Mouse (Mus musculus): ENCODE results near the gene Smg8. TPM values are rescaled to one million over a fixed set of nuclear protein-coding genes. Genes with fewer than 3 reads are reported as not detected.

Smg8 gene
- polyA plus RNA-seq (2016; fragmentation: Nextera tagmentation; extraction: Ambion mirVana): 26.2 and 26.9 TPM in 2 replicates

DNA sequence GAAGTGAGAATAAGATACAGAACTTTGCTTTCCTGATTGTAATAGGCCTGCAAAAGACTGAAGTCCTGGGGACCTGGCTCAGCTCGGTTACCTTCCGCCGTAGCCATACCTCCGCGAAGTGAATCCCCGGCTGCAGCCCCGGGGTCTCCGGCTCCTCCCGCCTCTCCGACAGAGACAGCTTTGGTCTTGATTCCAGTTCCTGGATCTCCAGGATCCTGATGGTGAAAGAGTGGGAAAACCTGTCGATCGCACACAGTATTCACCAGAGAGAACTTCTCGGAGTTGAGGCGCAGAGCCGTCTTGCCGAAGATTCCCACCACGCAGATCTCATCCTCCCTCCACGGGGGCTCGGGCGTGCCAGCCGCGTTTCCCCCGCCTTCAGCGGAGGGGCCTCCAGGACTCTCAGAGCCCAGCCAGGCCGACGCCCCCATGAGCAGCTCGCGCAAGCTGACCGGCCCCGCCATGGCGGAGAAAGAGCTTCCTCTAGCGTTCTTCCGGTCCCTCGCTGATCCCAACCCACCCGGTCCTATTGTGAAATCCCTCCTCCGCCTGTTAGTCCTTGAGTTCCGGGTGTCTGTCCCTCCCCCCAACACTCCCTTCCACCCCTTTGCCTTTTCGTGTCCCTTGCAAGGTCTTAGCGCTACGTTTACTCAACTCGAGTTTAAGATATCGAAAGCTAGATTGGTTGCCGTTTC lies at the start of gene Smg8:
Gene Smg8 (minus strand): TSS at position 485 of the 695 bp plus-strand sequence.
- Histone ChIP-seq H3K36me3 (peaks cover 58% of the 10 kb centered on the region), H3K4me3 (peak within 1 kb of the TSS; percentile 91), H3K27me3 (ENCODE audit: low read depth, poor library complexity, severe bottlenecking) (no peaks in the 10 kb centered on the region), H3K27ac (replicated peaks) (peak within 1 kb of the TSS; percentile 91), H3K4me1 (peaks cover 32% of the 10 kb centered on the region), H3K9me3 (replicated peaks) (no peaks in the 10 kb centered on the region)
- peak; percentile 82 for DNase-seq (ENCODE audit: low spot score)
- WGBS: 1% methylated on average over 43 of the region's 43 CpGs

DNA sequence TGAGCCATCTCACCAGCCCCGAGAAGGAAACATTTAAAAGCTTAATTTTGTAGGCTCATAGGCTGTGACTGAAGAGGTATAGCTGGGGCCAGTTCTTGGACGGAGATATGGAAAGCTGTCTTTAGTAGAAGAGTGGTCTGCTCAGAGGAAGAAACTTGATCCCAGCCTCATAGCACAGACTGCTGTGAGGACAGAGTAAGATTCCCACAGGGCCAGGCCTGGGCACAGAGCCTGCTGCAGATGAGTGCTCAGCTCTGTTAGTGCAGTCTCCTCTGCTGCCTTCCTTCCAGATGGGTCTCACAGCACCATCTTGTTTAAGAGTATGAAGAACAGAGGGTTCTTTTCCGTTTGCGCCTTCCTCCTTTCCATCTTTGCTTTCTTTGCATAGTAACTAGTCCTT lies 49.7 kb upstream of the Smg8 start:
- WGBS: 91% methylated on average over 4 of the region's 4 CpGs
- H3K27me3 ChIP-seq (ENCODE audit: low read depth, poor library complexity, severe bottlenecking): no peaks in the 10 kb centered on the region
- H3K4me3 ChIP-seq: no peak overlapping the region
- no peaks in the 10 kb centered on the region for H3K9me3 ChIP-seq (replicated peaks)
- DNase-seq (ENCODE audit: low spot score): no peak
- H3K4me1 ChIP-seq: no peaks in the 10 kb centered on the region
- H3K36me3 ChIP-seq: peaks cover 89% of the 10 kb centered on the region
- no peak overlapping the region for H3K27ac ChIP-seq (replicated peaks)

DNA sequence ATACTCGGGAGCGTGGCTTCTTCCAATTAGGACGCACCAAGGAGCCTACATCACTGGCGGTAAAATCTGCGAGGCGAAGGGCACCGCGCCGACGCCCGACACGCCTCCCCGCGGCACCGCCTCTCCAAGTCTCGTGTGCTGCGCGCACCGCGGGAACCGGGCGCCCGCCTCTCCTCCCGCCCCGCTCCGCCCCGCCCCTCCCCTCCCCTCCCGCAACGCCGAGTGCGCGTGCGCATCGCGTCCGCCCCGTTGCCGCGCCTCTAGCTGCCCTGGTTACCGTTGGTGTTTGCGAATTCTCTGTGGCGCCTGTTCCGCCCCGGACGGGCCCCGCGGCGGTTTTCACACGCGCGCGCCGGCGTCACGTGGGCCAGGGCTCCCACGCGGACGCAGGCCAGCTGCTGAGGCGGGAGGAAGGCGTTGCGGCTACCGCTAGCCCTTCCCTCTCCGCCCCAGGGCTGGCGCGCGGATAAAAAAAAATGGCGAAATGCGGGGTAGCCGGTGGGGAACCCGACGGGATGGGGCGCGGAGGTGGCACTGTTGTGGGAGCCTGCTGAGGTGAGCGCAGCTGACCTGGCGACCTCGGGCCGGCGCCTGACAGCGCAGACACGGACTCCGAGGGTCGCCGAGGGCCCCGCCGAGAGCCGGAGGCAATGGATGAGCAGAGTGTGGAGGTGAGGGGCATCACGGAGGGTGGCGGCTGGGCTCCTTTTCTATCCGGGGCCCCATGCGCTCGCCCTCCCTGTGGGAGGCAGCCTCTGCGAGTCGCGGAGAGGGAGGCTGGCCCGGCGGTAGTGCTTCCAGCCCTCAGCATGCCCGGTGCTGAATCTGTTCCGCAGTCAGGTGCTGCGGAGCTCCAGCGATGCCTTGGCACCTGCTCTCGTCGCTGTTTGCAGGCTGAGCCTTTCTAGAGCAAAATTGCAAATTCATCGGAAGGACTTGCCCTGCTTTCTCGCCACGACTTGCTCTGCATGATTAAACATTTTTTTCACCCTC lies 40.5 kb upstream of the Smg8 start, which contains the start of gene Trim37:
Gene Trim37 (plus strand): TSS at position 254 of the 993 bp plus-strand sequence.
- peak within 1 kb of the TSS; percentile 92 for H3K4me3 ChIP-seq
- peaks cover 26% of the 10 kb centered on the region for H3K4me1 ChIP-seq
- DNase-seq (ENCODE audit: low spot score): peak; percentile 93
- under 1% methylated on average over 105 of the region's 105 CpGs for WGBS
- H3K36me3 ChIP-seq: peaks cover 60% of the 10 kb centered on the region
- H3K9me3 ChIP-seq (replicated peaks): no peaks in the 10 kb centered on the region
- no peaks in the 10 kb centered on the region for H3K27me3 ChIP-seq (ENCODE audit: low read depth, poor library complexity, severe bottlenecking)
- H3K27ac ChIP-seq (replicated peaks): peak within 1 kb of the TSS; percentile 95

DNA sequence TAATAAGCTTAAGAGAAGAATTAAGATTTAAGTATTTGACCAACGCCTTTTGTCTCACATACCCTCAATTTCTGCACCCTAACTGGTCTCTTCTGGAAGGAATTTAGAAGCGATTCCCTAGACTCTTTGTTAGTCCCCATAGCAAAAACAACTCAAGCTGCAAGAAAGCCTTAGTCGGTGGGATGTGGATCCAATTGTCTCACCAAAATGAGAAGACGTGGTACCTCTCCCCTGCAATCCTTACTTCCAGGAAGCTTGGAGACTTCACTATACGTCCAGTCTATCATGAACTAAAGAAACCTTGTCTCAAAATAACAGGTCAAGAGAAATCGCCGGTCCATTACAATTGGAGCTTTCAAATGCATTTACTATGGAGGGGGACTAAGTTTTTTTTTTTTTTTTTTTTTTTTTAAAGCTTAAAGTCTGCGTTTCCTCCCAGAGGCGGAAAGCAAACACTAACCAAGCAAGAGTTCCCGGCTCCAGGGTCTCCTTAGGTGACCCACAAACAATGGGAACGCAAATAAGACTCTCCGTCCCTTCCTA lies 39.8 kb upstream of the Smg8 start:
- no peak for DNase-seq (ENCODE audit: low spot score)
- H3K36me3 ChIP-seq: peaks cover 60% of the 10 kb centered on the region
- H3K4me1 ChIP-seq: peaks cover 26% of the 10 kb centered on the region
- no peaks in the 10 kb centered on the region for H3K9me3 ChIP-seq (replicated peaks)
- H3K27me3 ChIP-seq (ENCODE audit: low read depth, poor library complexity, severe bottlenecking): no peaks in the 10 kb centered on the region
- H3K27ac ChIP-seq (replicated peaks): peak overlapping the region; percentile 95
- peak overlapping the region; percentile 92 for H3K4me3 ChIP-seq
- 2% methylated on average over 12 of the region's 12 CpGs for WGBS

DNA sequence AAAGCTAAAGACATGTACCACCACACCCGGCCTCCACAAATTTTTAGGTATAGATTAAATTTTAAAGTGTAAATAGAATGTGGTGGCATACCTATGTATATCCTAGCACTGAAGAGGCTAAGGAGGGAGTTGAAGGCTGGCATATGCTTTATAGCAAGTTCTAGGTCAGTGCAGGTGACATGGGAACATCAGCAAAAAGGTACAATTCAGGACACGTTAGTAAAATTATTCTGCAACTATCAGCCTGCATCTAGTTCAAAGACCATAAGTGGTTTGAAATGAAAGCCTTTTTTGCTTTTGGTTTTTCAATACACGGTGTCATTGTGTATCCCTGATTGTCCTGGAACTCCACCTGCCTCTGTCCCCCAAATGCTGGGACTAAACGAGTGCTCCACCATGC lies 39.0 kb upstream of the Smg8 start:
- Histone ChIP-seq H3K36me3 (peaks cover 60% of the 10 kb centered on the region), H3K27me3 (ENCODE audit: low read depth, poor library complexity, severe bottlenecking) (no peaks in the 10 kb centered on the region), H3K4me3 (peak overlapping the region; percentile 92), H3K27ac (replicated peaks) (peak overlapping the region; percentile 95), H3K9me3 (replicated peaks) (no peaks in the 10 kb centered on the region), H3K4me1 (peaks cover 26% of the 10 kb centered on the region)
- DNase-seq (ENCODE audit: low spot score): no peak
- WGBS: 66% methylated on average over 4 of the region's 4 CpGs

DNA sequence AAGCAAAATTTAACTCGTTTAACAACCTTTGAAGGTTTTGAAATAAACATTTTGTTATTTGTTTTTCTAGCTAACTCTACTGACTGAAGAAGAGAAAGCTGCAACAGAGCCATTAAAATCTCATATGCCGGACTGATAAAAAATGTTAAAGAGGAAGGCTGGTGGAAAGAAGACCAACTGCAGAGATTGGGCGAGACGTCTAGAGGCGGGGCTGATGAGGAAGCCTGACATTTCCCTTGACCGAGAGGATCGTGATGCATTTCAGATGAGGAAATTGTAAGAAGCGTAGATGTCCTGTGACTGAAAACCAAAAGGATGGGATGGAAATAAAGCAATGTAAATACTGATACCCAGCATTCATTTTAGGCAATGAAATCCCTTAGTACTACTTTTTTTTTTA lies 35.3 kb upstream of the Smg8 start:
- Histone ChIP-seq H3K36me3 (peaks cover 79% of the 10 kb centered on the region), H3K4me1 (peaks cover 11% of the 10 kb centered on the region), H3K27me3 (ENCODE audit: low read depth, poor library complexity, severe bottlenecking) (no peaks in the 10 kb centered on the region), H3K9me3 (replicated peaks) (no peaks in the 10 kb centered on the region), H3K27ac (replicated peaks) (no peak overlapping the region), H3K4me3 (no peak overlapping the region)
- DNase-seq (ENCODE audit: low spot score): no peak
- WGBS: 93% methylated on average over 8 of the region's 8 CpGs

DNA sequence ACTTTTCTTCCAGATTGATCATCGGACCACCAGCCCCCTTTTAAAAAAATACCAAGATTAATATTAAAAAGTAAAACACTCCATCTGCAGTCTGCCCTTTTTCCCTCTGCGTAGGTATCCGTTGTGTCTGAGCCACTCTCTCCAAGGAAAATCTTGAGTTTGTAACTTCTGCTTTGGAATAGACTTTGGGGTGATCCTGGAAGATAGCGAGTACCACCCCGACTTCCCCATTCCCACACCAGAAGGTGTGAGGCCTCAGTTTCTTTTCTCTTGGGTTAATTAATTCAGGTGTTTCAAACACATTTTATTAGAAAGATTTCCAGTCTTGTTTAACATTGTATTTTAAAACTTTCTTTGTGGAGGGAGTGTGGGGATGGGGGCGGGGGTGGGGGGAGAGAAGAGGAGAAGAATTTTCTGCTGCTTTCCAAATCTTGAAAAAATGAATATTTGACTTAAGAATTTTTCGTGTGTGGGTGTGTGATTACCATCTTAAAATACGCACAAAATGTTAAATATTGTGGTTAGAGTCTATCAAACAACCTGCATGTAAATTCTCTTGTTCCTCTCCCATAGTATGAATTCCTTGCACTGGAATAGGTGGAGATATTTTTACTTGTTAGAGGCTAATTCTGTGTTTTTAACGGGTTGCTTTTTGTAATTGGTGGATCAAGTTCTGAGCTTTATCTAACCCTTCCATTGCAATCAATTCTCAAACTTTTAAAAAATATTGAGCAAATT lies 23.8 kb upstream of the Smg8 start:
- Histone ChIP-seq H3K36me3 (peaks cover 52% of the 10 kb centered on the region), H3K4me1 (peaks cover 40% of the 10 kb centered on the region), H3K27me3 (ENCODE audit: low read depth, poor library complexity, severe bottlenecking) (no peaks in the 10 kb centered on the region), H3K4me3 (peak overlapping the region; percentile 98), H3K27ac (replicated peaks) (peak overlapping the region; percentile 100), H3K9me3 (replicated peaks) (no peaks in the 10 kb centered on the region)
- WGBS: 11% methylated on average over 9 of the region's 9 CpGs
- no peak for DNase-seq (ENCODE audit: low spot score)

DNA sequence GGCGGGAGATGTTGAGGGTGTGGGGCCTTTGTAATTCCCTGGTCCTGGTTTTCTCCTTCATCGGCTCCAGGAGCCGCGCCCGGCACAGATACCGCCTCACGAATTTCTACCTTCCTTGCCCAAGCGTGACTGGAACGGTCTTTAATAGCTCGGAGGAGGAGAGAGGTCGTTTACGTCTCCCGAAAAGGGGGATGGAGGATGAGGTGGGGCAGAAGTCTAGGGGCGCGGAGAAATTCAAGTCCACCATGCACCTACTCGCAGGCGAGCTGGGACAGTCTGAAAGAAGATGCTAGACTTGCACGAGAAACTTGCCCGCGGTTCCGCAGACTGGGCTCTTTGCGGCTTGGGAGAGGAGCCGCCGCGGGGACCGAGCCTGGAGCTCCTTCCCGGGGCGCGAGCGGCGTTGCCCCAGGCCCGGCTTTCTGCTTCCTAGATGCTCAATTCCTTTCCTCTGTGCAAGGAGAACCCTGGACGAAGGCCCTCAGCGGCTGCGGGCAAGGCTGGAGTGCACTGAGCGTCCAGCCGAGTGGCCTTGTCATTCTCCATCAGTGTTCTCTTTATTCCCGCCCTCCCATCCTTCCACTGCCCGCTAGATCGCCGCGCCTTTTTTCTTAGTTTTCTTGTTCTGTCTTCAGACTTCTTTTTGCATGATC lies 23.1 kb upstream of the Smg8 start:
- under 1% methylated on average over 42 of the region's 42 CpGs for WGBS
- no peaks in the 10 kb centered on the region for H3K27me3 ChIP-seq (ENCODE audit: low read depth, poor library complexity, severe bottlenecking)
- H3K4me3 ChIP-seq: peak overlapping the region; percentile 98
- H3K36me3 ChIP-seq: peaks cover 52% of the 10 kb centered on the region
- H3K4me1 ChIP-seq: peaks cover 40% of the 10 kb centered on the region
- peak; percentile 68 for DNase-seq (ENCODE audit: low spot score)
- no peaks in the 10 kb centered on the region for H3K9me3 ChIP-seq (replicated peaks)
- H3K27ac ChIP-seq (replicated peaks): peak overlapping the region; percentile 100

DNA sequence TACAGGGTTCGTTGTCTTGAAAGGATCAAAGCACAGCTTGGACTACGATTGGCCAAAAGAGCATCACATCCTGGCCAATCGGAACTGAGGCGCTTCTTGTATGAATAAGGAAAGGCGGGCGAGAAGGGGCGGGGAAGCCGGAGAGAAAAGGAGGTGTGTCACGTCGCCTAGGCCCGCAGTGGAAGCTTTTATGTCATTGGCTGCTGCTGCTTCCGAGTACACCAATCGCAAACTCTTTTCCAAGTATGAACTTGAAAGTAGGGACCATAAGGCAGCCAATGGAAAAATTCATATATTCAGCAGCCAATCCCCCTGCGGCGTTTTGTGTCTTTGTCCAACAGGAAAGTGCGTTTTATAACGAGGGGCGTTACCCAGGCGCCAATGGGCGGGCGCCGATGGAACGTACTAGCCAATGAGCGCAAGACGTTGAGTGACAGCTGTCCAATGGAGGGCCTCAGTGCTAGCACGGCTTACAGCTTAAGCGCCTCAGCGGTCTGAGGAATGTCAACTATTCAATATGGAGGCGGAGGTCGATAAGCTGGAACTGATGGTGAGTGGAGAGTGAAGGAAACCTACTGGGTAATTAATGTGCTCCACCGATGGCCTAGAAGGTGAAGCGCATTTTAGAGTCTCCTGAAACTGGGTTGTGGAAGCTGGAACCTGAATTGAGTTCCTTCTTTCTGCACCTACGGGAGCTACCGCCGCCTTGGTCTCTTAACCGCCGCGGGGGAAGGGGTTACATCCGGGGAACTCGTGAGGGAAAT lies 22.4 kb upstream of the Smg8 start, which contains the start of gene Ska2:
Gene Ska2 (plus strand): TSS at position 480 of the 764 bp plus-strand sequence.
- WGBS: under 1% methylated on average over 40 of the region's 40 CpGs

DNA sequence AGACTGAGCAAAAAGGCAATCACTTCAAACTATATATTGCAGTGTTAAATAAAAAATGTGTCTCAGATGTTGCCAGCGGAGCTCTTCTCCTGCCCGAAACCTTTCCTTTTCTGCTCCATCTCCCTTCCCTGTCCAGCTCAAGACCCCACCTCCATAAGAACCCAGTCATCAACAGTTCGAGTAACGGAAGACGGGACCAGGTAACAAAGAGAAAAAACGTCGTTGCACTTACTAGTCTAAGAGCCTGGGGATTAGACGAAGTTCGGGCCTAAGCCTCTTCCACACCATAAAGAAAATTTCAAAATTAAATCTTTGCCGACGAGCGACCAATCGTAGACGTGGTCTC lies 21.8 kb upstream of the Smg8 start, which contains the start of gene Prr11:
Gene Prr11 (minus strand): TSS at position 300 of the 346 bp plus-strand sequence.
- peak within 1 kb of the TSS; percentile 98 for H3K4me3 ChIP-seq
- under 1% methylated on average over 14 of the region's 14 CpGs for WGBS

More for the DNA sequence above, 22.4 kb upstream of the Smg8 start, which contains the start of gene Ska2:
- DNase-seq (ENCODE audit: low spot score): peak; percentile 98
- Histone ChIP-seq H3K36me3 (peaks cover 52% of the 10 kb centered on the region), H3K27me3 (ENCODE audit: low read depth, poor library complexity, severe bottlenecking) (no peaks in the 10 kb centered on the region), H3K27ac (replicated peaks) (peak within 1 kb of the TSS; percentile 100), H3K4me3 (peak within 1 kb of the TSS; percentile 98), H3K4me1 (peaks cover 40% of the 10 kb centered on the region), H3K9me3 (replicated peaks) (no peaks in the 10 kb centered on the region)

DNA sequence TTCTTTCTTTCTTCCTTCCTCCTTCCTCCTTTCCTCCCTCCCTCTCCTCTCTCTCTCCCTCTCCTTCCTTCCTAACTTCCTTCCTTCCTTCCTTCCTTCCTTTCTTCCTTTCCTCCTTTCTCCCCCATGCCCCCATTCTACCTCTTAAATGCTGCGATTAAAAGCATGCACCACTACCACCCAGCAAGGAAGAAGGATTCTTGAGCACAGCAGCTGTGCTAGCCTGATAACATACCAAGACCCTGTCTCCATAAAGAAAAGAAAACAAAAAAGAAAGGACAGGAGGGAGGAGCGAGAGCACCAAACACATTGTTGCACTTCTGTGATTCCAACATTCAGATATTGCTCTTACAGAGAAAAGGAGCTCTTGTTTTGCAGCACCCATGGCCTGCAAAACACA lies 568 bp upstream of the Smg8 start:
- WGBS: 68% methylated on average over 2 of the region's 2 CpGs
- H3K36me3 ChIP-seq: peaks cover 58% of the 10 kb centered on the region
- peak overlapping the region; percentile 91 for H3K4me3 ChIP-seq
- peak overlapping the region; percentile 91 for H3K27ac ChIP-seq (replicated peaks)
- no peaks in the 10 kb centered on the region for H3K27me3 ChIP-seq (ENCODE audit: low read depth, poor library complexity, severe bottlenecking)
- no peaks in the 10 kb centered on the region for H3K9me3 ChIP-seq (replicated peaks)
- H3K4me1 ChIP-seq: peaks cover 32% of the 10 kb centered on the region
- DNase-seq (ENCODE audit: low spot score): no peak

More for the DNA sequence above, 21.8 kb upstream of the Smg8 start, which contains the start of gene Prr11:
- Histone ChIP-seq H3K36me3 (peaks cover 52% of the 10 kb centered on the region), H3K27me3 (ENCODE audit: low read depth, poor library complexity, severe bottlenecking) (no peaks in the 10 kb centered on the region), H3K27ac (replicated peaks) (peak within 1 kb of the TSS; percentile 100), H3K9me3 (replicated peaks) (no peaks in the 10 kb centered on the region), H3K4me1 (peaks cover 37% of the 10 kb centered on the region)
- DNase-seq (ENCODE audit: low spot score): no peak

All from midbrain, embryonic 10.5 days (tissue).